Mouse (Mus musculus) layer of hippocampus, postnatal 25 days (tissue): ENCODE data around the gene Mmp20. TPM values are rescaled to one million over a fixed set of nuclear protein-coding genes. Genes with fewer than 3 reads are reported as not detected.

ENCODE experiments used
- DNase-seq, 2 experiments: peaks; one replicate each; pipeline ENCODE4 v3.0.0; 2022; ENCODE audit warnings: mixed read lengths in 2 of 2, low spot score in 1 of 2; ENCODE audit errors: extremely low spot score in 1 of 2
- total RNA-seq, 2 experiments: library from RNA; stranded (reverse); gene quantifications; 2 replicates each; pipeline ENCODE4 v1.2.3; 2021

Gene Mmp20
- total RNA-seq, 2 experiments from 2014 or later, result not detected

DNA sequence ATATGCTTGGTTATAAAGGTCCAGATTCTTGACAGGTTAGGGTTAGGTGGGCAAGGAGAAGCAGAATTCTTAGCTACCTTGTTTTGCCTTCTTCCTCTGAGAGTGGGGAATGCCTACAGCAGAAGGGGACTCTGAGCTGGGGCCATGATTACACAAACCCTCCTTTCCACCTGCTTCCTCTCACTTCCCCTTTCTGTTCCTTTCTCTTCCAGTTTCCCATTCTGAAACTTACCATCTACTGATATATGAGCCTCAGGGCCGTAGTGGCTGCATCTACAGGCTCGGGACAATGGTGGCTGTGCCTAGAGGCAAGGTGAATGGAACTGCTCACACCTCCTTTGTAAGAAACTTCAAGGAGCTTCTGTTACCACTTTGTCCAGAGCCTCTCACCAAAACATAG is 58.0 kb downstream of the Mmp20 start:
- DNase-seq, result no peak

DNA sequence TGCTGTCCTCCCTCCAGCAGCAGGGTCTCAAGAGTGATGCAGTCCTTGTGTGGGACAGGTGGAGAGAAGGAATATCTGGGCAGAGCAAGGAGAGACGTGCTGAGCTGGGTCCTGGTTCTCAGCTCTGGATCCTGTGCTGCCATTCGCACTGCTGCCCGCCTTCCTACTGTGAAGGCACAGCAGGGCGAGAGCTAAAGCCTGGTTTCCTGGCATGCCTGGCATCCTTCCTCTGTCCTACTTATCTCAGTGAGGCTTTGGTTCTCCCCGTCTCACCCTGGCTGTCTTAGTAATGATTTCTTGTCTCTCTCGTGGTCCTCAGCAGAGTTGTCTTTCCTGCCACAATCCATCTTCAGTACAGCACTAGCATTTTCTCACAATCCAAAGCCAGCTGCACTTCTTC is 61.8 kb downstream of the Mmp20 start:
- DNase-seq, result no peak

DNA sequence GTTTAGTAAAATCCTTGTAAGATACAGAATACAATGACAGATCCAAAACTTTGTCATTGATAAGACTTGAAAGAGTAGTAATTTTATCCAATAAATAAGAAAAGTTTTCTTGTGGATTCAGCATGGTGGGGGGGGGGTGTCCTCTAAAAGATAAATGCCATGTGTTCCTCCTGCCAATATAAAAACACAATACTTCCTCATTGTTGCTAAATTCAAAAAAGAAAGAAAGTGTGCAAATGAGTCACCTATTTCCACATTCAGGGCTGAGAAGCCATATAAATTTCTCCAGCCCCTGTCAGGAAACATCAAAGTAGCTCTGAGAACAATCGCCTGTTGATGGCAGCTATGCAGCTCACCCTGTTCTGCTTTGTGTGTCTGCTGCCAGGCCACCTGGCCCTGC is 63.8 kb downstream of the Mmp20 start, which contains the start of gene Mmp7:
Gene Mmp7, plus strand, starts transcription at position 301 of the 400 bp plus-strand sequence.
- DNase-seq, result no peak

DNA sequence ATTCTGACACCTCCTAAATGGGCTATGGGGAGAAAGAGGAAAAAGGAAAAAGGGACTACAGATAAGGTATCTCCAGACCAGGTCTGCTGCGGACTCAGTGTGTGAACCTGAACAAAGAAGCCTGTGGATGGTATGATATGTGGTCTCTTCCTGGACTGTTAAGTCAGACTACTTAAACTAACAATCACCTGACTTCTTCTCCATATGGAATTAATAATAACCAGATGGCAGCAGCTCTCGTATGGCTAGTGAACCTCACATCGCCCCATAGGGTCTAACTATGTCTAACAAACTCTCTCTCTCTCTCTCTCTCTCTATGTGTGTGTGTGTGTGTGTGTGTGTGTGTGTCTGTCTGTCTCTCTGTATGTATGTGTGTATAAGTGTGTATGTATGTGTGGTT is 65.9 kb downstream of the Mmp20 start:
- no peak for DNase-seq

DNA sequence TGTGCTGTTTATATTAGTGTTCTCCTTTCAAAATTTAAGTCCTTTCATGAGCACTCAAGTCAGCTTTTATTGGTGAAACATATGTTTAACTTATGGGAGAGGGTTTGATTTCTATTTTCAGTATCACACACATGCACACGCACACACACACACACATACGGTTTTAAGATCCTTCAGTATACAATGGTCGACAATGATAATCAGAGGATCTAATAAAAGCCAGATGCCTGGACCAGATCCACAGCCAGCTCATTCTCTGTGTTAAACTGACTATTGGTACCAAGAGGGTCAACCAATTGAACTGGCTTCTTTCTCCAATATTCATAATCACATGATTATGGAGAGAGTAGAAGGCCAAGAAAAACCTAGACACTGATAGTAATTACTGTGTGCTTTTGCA is 67.6 kb downstream of the Mmp20 start:
- no peak for DNase-seq

DNA sequence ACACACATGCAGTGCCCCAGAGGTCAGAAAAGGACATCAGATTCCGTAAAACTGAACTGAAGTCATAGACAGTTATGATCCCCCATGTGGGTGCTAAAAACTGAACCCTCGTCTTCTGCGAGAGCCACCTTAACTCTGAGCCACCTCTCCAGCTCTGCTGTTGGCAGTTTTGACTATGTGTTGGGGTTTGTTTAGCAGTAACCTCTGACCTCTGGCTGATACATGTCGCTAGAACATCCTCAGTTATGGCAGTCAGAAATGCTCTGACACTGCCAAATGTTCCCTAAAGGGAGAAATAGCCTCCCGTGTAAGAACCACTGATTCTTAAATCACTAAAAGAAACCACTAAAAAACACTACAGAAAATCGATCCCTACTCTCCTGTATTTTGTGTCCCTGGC is 80.7 kb downstream of the Mmp20 start:
- DNase-seq, result no peak

DNA sequence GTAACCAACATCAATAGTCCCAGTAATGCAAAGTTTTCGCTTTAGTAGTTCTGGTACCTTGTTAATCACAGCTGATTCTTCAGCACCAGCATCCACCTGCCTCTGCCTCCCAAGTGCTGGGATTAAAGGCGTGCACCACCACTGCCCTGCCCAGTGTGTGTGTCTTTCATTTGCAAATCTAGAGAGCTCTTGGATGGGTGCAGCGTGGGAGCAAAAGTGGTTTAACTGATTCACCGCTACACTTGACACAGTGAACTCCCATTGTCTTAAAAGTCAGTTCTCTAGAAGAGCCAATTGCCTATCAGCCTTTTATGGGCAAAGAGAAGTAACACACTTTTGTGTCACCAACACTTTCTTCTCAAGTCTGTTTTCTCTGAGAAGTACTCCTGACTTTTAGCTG is 83.2 kb downstream of the Mmp20 start:
- DNase-seq, result no peak

DNA sequence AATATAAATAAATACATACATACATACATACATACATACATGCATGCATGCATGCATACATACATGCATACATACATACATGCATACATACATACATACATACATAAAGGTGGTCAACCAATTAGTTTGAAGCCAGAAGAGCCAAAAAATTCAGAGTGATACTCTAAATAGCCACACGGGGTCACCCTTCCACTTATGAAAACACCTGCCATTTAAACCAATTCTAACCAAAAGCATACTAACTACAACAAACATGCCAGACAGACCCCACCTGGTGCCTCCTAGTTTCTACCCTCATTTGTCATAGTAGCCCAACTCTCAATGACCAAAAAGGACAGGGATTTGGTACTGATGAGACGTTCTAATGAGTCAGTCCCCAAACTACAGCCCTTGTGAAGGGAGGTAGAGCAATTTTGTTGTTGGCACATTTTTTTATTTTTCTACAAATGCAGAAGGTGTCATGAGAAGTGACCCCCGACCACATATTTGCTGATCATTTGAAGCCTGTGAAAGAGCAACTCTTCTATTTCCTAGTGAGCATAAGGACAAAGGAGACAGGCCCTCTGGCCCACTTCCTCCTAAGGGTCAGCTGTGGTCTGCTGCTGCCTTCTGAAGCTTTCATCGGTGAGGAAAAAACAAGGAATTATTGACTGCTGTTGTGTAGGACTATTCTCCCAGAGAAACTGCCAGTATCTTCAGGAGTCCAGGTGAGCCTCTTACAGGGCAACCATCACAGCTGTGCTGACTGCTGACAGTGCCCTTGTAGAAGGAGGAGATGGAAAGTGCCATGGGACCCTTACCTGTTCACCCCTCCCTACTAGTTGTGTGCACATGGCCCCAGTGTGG is 86.3 kb downstream of the Mmp20 start:
- DNase-seq, result peak; percentile 24 to 31

DNA sequence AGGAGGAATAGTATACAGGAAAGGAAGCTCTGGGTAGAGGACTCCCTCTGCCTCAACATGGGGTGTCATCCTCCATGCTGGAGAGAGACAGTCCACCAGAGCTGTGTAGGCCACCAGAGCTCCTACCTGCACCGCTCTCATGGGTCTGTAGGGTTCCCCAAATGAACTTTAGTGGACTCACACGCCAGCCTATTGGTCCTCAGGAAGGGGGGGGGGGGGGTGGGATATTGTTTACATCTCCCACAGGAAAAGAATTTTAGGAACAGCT is 86.8 kb downstream of the Mmp20 start:
- no peak for DNase-seq

DNA sequence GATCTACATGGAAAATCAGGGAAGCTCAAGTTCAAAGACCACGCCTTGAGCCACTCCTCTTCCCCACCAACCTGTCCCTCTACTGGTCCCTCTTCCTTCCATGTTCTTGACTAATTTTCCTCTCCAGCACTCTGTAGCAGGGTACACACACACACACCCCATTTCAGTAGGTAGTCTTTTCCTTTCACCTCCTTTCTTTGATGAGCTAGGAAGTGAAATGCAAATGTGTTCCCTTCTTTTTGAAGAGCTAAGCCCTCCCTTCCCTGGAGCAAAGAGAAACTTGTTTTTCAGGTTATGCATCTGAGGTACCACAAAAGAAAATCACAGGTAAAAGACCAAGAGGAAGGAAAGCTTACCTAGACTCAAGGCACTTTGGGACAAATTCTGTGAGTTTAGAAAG is 93.5 kb downstream of the Mmp20 start:
- no peak for DNase-seq

Other genes with a start within 250 kb of the Mmp20 start
- not detected for gene Mmp1b, start 240.2 kb upstream of the Mmp20 start, total RNA-seq
- not detected for gene Mmp3, start 182.4 kb upstream of the Mmp20 start, total RNA-seq
- not detected for gene Mmp10, start 125.9 kb upstream of the Mmp20 start, total RNA-seq
- not detected for gene Mmp8, start 69.8 kb upstream of the Mmp20 start, total RNA-seq
- gene Mmp27, start 56.8 kb upstream of the Mmp20 start, total RNA-seq, result not detected
- not detected for gene Mmp7, start 63.9 kb downstream of the Mmp20 start, total RNA-seq
- gene Tmem123, start 135.8 kb downstream of the Mmp20 start, total RNA-seq, result 10 to 100 TPM; 13.6 to 14.8 TPM
- gene Birc2, start 208.8 kb downstream of the Mmp20 start, total RNA-seq, result 10 to 100 TPM; 35.0 to 36.2 TPM
- 1 to 10 TPM; 1.3 to 1.6 TPM for gene Birc3, start 245.0 kb downstream of the Mmp20 start, total RNA-seq